Mouse (Mus musculus): Measurements from ENCODE around the gene Ppcs.
A peak's percentile ranks its signal among the peaks of the same experiment; 100 is the strongest.

Ppcs gene

DNA sequence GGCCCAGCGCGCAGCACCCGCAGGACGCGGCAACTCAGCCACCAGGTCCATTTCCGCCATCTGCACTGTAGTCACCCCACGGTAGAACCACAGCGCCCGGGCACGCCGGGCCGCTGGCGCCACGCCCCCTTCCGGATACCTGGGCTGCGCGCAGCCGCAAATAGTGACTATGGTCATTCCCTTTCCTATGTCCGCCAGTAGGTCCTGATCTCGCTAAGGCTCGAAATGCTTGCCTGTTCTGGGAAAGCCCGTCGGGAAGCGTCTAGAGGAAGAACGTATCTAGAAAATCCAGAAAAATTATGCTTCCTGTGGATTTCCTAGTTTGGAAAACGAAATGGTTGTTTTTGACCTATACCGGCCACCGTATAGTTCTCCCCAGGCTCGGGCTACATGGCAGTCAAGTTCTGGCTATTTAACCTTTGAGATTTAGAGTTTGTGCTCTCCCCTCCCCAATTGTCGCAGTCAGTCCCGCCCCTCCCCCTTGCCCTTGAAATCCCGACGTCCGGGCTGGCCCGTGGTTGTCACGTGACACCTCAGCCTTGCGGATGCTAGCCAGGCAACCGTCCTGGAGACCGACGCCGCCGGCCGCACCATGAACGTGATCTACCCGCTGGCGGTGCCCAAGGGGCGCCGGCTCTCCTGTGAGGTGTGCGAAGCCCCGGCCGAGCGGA, at the start of gene Ppcs, which contains the start of gene Zmynd12:
Ppcs (minus strand) TSS at position 127 of the 671 bp plus-strand sequence.
Zmynd12 (plus strand) TSS at position 521 of the 671 bp plus-strand sequence.
- peak; percentile 88 for DNase-seq (ENCODE audit: low read depth, low spot score)

GRCm38 (mm10) chr4:119467720-119468380, 45.6 kb upstream of the Ppcs start:
- peak; percentile 32 for DNase-seq (ENCODE audit: low read depth, low spot score)

DNA sequence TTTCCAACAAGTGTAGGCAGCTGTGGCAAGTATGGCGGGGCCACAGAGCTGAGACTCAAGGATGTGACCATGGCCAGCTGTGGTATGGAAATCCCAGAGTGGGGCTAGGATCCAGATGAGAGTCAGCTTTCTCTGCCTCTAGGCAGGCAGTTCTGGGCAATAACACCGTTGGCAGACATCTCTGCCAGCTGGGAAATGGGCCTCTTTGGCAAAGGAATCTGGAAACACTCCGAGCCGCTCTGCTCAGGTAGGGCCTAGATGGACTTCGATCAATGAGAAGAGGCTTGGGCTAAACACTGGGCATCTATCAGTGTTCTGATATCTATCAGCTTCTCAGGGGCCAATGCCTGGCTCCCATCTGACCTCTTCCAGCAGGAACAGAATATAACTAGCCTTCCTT, 43.6 kb upstream of the Ppcs start:
- DNase-seq (ENCODE audit: low read depth, low spot score): no peak

- peak; percentile 4 for DNase-seq (ENCODE audit: low read depth, low spot score)
Measured at GRCm38 (mm10) chr4:119463756-119464419, 41.7 kb upstream of the Ppcs start.

GRCm38 (mm10) chr4:119462858-119463755, 40.9 kb upstream of the Ppcs start:
- DNase-seq (ENCODE audit: low read depth, low spot score): peak; percentile 55

GRCm38 (mm10) chr4:119462457-119462856, 40.2 kb upstream of the Ppcs start:
- no peak for DNase-seq (ENCODE audit: low read depth, low spot score)

DNA sequence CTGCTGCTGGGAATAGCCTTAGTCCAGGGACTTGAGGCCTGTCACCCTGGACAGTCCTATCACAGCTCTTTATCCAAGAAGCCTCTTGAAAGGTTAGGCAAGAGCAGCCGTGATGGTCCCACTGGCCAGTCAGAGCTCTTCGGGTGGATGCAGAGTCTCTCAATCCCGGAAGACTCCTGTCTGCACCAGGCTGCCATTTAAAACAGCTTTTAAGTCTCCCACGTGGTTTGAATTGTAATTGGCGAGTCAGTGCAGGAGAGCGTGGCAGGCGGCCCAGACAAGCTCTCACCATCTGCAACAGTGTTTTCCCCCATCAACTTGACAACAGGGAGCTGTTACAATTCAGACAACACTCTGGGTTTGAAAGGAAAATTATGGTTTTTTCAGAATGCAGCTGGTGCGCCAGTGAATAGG, 38.5 kb upstream of the Ppcs start:
- peak; percentile 60 for DNase-seq (ENCODE audit: low read depth, low spot score)

GRCm38 (mm10) chr4:119460296-119460695, 38.1 kb upstream of the Ppcs start:
- peak; percentile 61 for DNase-seq (ENCODE audit: low read depth, low spot score)

- no peak for DNase-seq (ENCODE audit: low read depth, low spot score)
Measured at GRCm38 (mm10) chr4:119453533-119453932, 31.3 kb upstream of the Ppcs start.

- DNase-seq (ENCODE audit: low read depth, low spot score): no peak
Measured at GRCm38 (mm10) chr4:119453128-119453527, 30.9 kb upstream of the Ppcs start.

DNA sequence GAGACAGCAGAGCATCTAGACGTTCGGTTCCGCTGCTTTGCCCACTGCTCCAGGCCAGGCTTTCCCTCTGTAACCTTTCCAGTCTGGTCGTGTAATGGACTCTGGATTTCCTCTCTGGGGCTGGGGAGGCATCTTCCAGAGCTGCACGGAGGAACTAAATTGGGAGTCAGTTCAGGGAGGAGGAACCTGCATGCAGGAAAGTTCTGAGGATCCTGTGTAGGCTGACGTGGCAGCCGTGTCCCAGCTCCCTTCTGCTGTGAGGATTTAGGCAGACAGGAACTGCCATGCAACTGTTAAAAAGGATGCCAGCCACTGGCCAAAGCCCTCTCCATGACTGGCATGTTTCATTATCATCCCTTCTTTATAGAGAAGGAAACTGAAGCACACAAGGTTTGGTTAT, 28.2 kb upstream of the Ppcs start:
- no peak for DNase-seq (ENCODE audit: low read depth, low spot score)

- DNase-seq (ENCODE audit: low read depth, low spot score): no peak
Measured at GRCm38 (mm10) chr4:119447786-119448185, 25.6 kb upstream of the Ppcs start.

- no peak for DNase-seq (ENCODE audit: low read depth, low spot score)
Measured at GRCm38 (mm10) chr4:119447261-119447660, 25.0 kb upstream of the Ppcs start.

DNA sequence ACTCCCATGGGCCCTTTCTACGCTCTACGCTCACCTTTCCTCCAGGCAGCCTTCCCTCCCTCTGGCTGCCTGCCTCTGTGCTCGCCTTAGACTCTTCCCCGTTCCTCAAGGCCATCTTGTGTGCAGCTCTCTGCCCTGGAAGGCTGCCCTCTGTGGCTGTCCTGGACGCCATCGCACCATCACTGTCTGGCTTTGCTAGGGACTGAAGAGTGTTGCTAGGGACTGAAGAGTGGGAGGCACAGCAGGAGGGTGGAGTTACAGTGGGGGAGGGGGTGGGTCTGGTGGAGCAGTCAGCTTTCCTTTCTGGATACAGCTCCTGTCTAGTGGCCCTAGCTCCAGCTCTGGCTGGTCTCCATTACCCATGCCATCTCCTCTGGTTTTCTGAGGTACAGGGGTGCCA, 20.3 kb upstream of the Ppcs start:
- no peak for DNase-seq (ENCODE audit: low read depth, low spot score)

- no peak for DNase-seq (ENCODE audit: low read depth, low spot score)
Measured at GRCm38 (mm10) chr4:119441836-119442235, 19.6 kb upstream of the Ppcs start.

- DNase-seq (ENCODE audit: low read depth, low spot score): no peak
Measured at GRCm38 (mm10) chr4:119437936-119438335, 15.7 kb upstream of the Ppcs start.

- peak; percentile 25 for DNase-seq (ENCODE audit: low read depth, low spot score)
Measured at GRCm38 (mm10) chr4:119430678-119431077, 8.5 kb upstream of the Ppcs start.

GRCm38 (mm10) chr4:119427680-119428079, 5.5 kb upstream of the Ppcs start:
- peak; percentile 9 for DNase-seq (ENCODE audit: low read depth, low spot score)

GRCm38 (mm10) chr4:119425601-119426000, 3.4 kb upstream of the Ppcs start:
- DNase-seq (ENCODE audit: low read depth, low spot score): peak; percentile 61

DNA sequence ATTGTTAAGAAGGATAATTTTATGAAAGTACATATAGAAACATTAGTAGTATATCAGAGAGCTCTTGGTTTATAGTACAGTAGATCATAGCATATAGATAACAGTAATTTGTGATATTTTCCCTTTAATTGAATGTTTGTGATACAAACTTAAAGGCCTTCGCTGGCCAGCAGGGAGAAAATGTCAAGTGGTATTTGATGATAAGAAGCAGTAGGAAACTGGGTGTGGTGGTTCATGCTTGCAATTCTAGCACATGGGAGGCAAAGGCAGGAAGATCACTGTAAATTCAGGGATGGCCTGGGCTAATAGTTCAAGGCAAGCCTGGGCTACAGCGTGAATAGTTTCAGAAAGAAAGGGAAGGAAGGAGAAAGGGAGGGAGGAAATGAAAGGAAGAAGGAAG, 2.9 kb upstream of the Ppcs start:
- no peak for DNase-seq (ENCODE audit: low read depth, low spot score)

DNA sequence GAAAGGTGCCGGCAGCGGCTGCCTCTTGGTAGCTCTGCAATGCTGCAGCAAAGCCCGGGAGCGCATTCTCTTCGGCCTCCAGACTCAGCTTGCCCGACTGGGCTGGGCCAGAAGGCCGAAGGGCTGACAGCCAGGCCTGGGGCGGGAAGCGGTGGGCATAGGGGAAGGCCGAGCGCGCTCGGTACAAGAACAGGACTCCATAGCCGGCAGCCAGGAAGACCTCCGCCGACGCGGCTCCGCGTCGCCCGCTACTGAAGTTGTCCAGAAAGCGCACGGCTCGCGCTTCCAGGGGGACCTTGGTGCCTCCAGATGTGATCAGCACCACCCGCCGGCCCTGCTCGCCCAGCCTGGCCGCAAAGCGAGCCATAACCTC, 313 bp downstream of the Ppcs start:
- peak; percentile 48 for DNase-seq (ENCODE audit: low read depth, low spot score)

GRCm38 (mm10) chr4:119421191-119421590, 1.0 kb downstream of the Ppcs start:
- DNase-seq (ENCODE audit: low read depth, low spot score): peak; percentile 37
